Mouse (Mus musculus) urinary bladder, adult 2 months (tissue): ENCODE measurements around the gene Ogdh. TPM values are rescaled to one million over a fixed set of nuclear protein-coding genes. Genes with fewer than 3 reads are reported as not detected.
"Not testable (repeated sequence)": the region's sequence is repeated elsewhere in the genome, so short reads cannot be mapped to it uniquely, and the experiment has no call there.

Experiments
- DNase-seq: peaks from one replicate; pipeline ENCODE4 v3.0.0; 2022; ENCODE audit warnings: low spot score
- polyA plus RNA-seq: library from polyadenylated mRNA; depleted of rRNA; stranded (reverse); fragments of >200 nt; gene quantifications from 2 replicates; pipeline ENCODE4 v1.2.3, GENCODE M21; 2012; rRNA removed

Ogdh gene
- polyA plus RNA-seq: 94.0 and 133 TPM in 2 replicates

GRCm38 (mm10) chr11:6291401-6292115 is at the start of gene Ogdh:
Gene Ogdh, plus strand, starts transcription at chr11:6291633.
- peak; percentile 100 for DNase-seq

- no peak for DNase-seq
Observed at GRCm38 (mm10) chr11:6244707-6245106, 46.7 kb upstream of the Ogdh start.

DNA sequence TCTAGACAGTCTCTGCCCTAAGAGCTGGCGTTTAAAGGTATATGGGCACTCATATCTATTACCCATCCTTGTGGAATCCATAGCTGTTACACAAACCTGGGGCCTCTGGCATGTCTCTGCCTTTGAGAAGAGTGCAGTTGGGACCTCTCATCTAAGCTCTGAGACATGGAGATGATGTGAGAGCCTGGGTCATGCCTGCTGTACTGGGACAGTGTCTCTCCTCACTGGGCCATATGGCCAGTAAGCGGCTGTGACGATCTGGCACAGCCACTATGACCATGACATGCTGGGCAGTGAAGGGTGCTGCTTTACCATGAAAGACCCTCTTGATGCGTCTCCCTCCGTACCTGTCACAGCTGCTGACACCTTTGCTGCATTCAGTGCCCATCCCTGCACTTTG is 39.2 kb upstream of the Ogdh start:
- no peak for DNase-seq

DNA sequence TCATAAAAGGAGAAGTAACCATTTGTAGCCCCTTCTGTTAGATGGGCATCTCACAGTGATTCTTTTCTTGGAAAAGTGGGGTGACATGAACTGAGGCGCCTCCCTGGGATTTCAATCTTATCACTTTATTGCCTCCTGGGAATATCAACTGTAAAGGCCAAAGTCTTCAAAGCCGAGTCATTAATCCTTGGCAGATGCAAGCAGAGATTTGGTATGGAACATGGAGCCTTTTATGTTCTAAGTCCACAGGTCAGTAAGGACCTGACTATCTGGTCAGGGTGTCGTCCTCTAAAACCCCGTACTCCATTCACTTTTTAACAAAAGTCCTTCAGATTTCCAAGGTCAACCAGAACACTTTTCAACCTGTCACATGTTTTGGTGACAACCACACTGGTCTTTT is 38.6 kb upstream of the Ogdh start:
- no peak for DNase-seq

DNA sequence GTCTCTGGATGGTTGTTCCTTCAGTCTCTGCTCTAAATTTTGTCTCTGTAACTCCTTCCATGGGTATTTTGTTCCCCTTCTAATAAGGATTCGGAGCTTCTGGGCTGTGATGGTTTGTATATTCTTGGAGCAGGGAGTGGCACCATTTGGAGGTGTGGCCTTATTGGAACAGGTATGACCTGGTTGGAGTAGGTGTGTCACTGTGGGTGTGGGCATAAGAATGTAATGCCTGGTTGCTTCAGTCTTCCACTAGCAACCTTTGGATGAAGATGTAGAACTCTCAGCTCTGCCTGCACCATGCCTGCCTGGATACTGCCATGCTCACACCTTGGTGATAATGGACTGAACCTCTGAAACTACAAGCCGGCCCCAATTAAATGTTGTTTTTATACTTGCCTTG is 36.8 kb upstream of the Ogdh start:
- DNase-seq: not testable (repeated sequence)

GRCm38 (mm10) chr11:6256490-6257072 is 34.9 kb upstream of the Ogdh start:
- DNase-seq: no peak

DNA sequence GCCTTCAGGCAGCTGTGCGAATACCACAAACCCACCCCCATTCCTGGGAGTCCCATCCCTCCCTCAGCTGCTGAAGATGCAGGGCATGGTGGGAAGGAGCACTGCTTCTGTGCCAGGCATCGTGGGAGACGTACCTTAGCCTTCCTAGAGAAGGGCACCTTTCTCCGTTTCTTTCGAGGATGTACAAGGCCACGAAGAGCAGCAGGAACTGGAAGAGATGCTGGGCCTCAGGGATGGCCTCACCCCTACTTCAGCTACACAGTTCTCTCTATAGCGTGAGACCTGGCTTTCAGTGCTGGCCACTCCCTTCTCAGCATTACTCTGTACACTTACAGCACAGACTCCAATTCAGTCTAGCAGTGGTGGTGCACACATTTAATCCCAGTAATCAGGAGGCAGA is 32.0 kb upstream of the Ogdh start:
- no peak for DNase-seq

- DNase-seq: no peak
Observed at GRCm38 (mm10) chr11:6261434-6262082, 29.9 kb upstream of the Ogdh start.

- no peak for DNase-seq
Observed at GRCm38 (mm10) chr11:6266621-6267020, 24.8 kb upstream of the Ogdh start.

GRCm38 (mm10) chr11:6267320-6268254 is 23.8 kb upstream of the Ogdh start, which contains the start of gene Ddx56:
Gene Ddx56, minus strand, starts transcription at chr11:6267772.
- peak; percentile 75 for DNase-seq

GRCm38 (mm10) chr11:6273607-6274006 is 17.8 kb upstream of the Ogdh start:
- DNase-seq: no peak

GRCm38 (mm10) chr11:6274387-6275093 is 16.9 kb upstream of the Ogdh start, which contains the start of gene Tmed4:
Gene Tmed4, minus strand, starts transcription at chr11:6274870.
- DNase-seq: peak; percentile 89

GRCm38 (mm10) chr11:6275094-6275484 is 16.3 kb upstream of the Ogdh start:
- no peak for DNase-seq

- no peak for DNase-seq
Observed at GRCm38 (mm10) chr11:6276466-6276865, 15.0 kb upstream of the Ogdh start.

GRCm38 (mm10) chr11:6282940-6283339 is 8.5 kb upstream of the Ogdh start:
- DNase-seq: no peak

- DNase-seq: no peak
Observed at GRCm38 (mm10) chr11:6290138-6290537, 1.3 kb upstream of the Ogdh start.

DNA sequence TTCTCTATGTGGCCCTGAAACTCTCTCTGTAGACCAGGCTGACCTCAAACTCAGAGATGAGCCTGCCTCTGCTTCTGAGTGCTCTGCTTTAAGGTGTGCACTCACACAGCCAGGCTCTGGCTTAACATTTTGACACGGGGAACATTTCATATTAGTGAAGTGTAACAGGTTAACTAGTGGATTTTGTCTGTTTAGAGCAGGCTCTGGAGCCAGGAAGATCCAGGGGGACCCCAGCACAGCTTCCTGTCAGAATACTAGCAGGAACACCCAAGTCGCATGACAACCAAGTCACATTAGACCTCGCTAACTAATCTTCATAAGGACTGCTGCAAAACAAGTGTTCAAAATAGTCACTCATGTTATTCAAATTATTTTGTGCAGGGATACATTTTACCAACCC is 550 bp upstream of the Ogdh start:
- DNase-seq: no peak

DNA sequence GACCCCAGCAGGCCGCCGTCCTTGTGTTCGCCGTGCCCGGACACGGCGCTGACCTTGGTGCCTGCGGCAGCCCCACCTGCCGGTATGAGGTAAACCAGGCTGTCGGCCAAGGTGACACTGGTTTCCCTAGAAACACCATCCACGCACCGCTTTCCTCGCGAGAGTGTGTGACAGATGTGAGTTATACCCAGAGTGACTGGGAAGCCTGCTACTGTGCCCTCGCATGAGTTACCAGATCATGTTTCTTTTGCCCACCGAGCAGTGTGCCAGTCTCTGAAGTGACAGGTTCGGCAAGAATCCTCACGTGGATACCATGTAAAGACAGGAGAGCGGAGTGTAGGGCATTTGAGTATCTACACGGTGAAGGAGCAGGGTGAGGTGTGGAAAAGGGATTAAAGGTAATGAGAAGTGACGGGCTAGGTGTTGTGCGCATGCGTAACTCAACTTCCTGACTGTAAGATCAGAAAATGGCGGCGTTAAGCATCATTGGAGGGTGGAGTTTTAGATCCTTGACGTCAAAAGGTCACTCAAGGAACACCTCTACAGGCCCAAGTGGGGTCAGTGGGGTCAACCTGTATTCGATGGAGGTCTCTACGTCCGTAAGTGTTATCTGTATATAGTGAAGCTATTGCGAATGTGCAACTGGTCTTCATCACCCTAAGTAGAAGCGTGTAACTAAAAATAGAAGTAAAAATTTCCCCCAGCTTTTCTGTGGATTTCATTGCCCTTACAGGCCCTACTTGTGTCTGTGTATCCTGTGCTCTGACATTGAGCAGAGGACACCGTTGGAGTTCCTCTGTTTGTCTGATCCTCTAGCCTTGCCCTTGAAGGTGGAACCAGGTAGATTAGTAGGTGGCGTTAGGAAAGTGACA is 919 bp downstream of the Ogdh start:
- no peak for DNase-seq

DNA sequence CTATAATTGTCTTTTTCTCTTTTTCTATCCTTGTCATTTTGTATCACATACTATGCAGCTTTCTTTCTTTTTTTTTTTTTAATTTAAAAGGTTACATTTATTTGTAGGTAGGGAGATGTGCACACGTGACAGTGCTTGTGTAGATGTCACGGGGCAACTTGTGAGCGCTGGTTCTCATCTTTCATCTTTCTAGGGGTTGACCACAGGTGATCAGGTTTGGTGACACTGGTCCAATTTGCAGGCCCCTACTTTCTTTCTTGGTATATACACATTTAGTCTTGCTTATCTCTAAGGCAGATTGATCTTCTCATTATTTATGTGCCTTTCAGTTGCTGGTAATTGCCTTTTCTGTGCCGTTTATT is 1.5 kb downstream of the Ogdh start:
- DNase-seq: no peak

GRCm38 (mm10) chr11:6293601-6294000 is 2.2 kb downstream of the Ogdh start:
- no peak for DNase-seq
